Mouse (Mus musculus) myocyte (in vitro differentiated cells): Measurements from ENCODE around the gene Pced1b. TPM values are rescaled to one million over a fixed set of nuclear protein-coding genes. Genes with fewer than 3 reads are reported as not detected.

Source experiments
- H3K27me3 ChIP-seq: one replicate; pipeline ENCODE4 v1.6.1; 2011; ENCODE audit not compliant: control insufficient read depth, insufficient read depth, insufficient read length
- H3K36me3 ChIP-seq: one replicate; pipeline ENCODE4 v1.6.1; 2011; ENCODE audit not compliant: control insufficient read depth, insufficient read depth
- H3K4me2 ChIP-seq: one replicate; pipeline ENCODE4 v1.6.1; 2011; ENCODE audit warnings: low read depth, control low read depth
- H3K4me3 ChIP-seq: one replicate; pipeline ENCODE4 v1.5.1; 2011; ENCODE audit warnings: mild to moderate bottlenecking, control low read depth, moderate library complexity
- H3K79me2 ChIP-seq: one replicate; pipeline ENCODE4 v1.6.1; 2011; ENCODE audit not compliant: control insufficient read depth, insufficient read depth
- H3ac ChIP-seq: one replicate; pipeline ENCODE4 v1.6.1; 2011; ENCODE audit not compliant: control insufficient read depth, insufficient read length
- CEBPB ChIP-seq: IDR thresholded peaks from 2 replicates; pipeline ENCODE4 v1.6.1; 2011; ENCODE audit warnings: mild to moderate bottlenecking, moderate library complexity; ENCODE audit not compliant: poor library complexity, insufficient read depth, severe bottlenecking
- E2F4 ChIP-seq: IDR thresholded peaks from one replicate; pipeline ENCODE4 v1.6.1; 2011; ENCODE audit warnings: mild to moderate bottlenecking, control low read depth, moderate library complexity; ENCODE audit not compliant: insufficient read depth
- MAX ChIP-seq: IDR thresholded peaks from one replicate; pipeline ENCODE4 v1.6.1; 2011; ENCODE audit warnings: low read depth, mild to moderate bottlenecking, control low read depth
- MYOD1 ChIP-seq, 3 experiments: IDR thresholded peaks; one replicate each; pipeline ENCODE4 v1.6.1; 2011; ENCODE audit warnings: control low read depth in 2 of 3, low read depth in 2 of 3, mild to moderate bottlenecking in 2 of 3, moderate library complexity in 1 of 3; ENCODE audit not compliant: insufficient read length in 2 of 3, control insufficient read depth in 1 of 3
- MYOG ChIP-seq, 3 experiments: IDR thresholded peaks; one replicate each; pipeline ENCODE4 v1.6.1; 2011; ENCODE audit warnings: control low read depth in 2 of 3, low read depth in 2 of 3, mild to moderate bottlenecking in 2 of 3; ENCODE audit not compliant: insufficient read length in 2 of 3, control insufficient read depth in 1 of 3, insufficient read depth in 1 of 3
- POLR2A ChIP-seq: IDR thresholded peaks from one replicate; pipeline ENCODE4 v1.6.1; 2011; ENCODE audit warnings: low read depth, mild to moderate bottlenecking, control low read depth, moderate library complexity; ENCODE audit not compliant: insufficient read length
- POLR2AphosphoS2 ChIP-seq: IDR thresholded peaks from one replicate; pipeline ENCODE4 v1.6.1; 2011; ENCODE audit warnings: low read depth, control low read depth; ENCODE audit not compliant: insufficient read length
- REST ChIP-seq: IDR thresholded peaks from one replicate; pipeline ENCODE4 v1.6.1; 2011; ENCODE audit warnings: mild to moderate bottlenecking, control low read depth, moderate library complexity; ENCODE audit not compliant: insufficient read depth, insufficient read length
- SRF ChIP-seq: IDR thresholded peaks from one replicate; pipeline ENCODE4 v1.6.1; 2011; ENCODE audit warnings: low read depth; ENCODE audit not compliant: control insufficient read depth, insufficient read length
- TCF12 ChIP-seq: IDR thresholded peaks from one replicate; pipeline ENCODE4 v1.6.1; 2011; ENCODE audit warnings: mild to moderate bottlenecking, control low read depth; ENCODE audit not compliant: poor library complexity, insufficient read depth, severe bottlenecking
- TCF3 ChIP-seq: IDR thresholded peaks from one replicate; pipeline ENCODE4 v1.6.1; 2011; ENCODE audit warnings: low read depth, control low read depth; ENCODE audit not compliant: insufficient read length
- USF1 ChIP-seq: IDR thresholded peaks from one replicate; pipeline ENCODE4 v1.6.1; 2011; ENCODE audit warnings: low read depth, mild to moderate bottlenecking, control low read depth, moderate library complexity
- polyA plus RNA-seq: library from polyadenylated mRNA; unstranded; fragments of >200 nt; fragmentation: generic; extraction: Trizol; gene quantifications from one replicate; pipeline ENCODE4 v1.2.1, GENCODE M21; 2012; ENCODE audit warnings: missing spikeins

Pced1b gene
- polyA plus RNA-seq, 1 experiment = 0.68 TPM

GRCm38 (mm10) chr15:97234076-97234475 lies 12.8 kb upstream of the Pced1b start:
- TF ChIP-seq CEBPB = no peak
- TF ChIP-seq MYOD1 (IDR thresholded peaks at IDR 0.05; ENCODE audit: control insufficient read depth in 1 of 3, insufficient read length in 2 of 3, low read depth in 2 of 3) = no peak
- no peak for TF ChIP-seq TCF12
- Histone ChIP-seq H3K4me3 (no peak overlapping the region), H3K36me3 (no peaks in the 10 kb centered on the region), H3K27me3 (no peaks in the 10 kb centered on the region), H3K79me2 (no peaks in the 10 kb centered on the region), H3ac (no peak overlapping the region), H3K4me2 (no peak overlapping the region)

DNA sequence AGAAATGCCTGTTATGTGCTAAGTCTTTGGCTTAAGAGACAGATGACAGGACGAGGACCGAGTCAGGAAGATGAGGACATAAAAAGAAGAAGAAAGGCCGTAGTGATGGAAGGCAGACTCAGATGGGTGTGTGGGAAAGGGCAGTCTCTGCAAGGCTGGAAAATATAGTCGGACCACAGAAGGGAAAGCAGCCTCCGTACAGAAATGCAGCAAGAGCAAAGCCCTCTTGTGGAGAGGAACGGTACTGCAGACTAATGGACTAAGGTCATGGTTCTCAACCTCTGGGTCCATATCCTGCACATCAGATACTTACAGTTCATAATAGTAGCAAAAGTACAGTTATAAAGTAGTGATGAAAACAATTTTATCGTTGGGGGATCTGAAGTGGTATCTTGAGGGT lies 11.7 kb upstream of the Pced1b start:
- Histone ChIP-seq H3K27me3 (no peaks in the 10 kb centered on the region), H3ac (no peak overlapping the region), H3K79me2 (no peaks in the 10 kb centered on the region), H3K36me3 (no peaks in the 10 kb centered on the region), H3K4me2 (no peak overlapping the region), H3K4me3 (no peak overlapping the region)
- TF ChIP-seq REST (no peak), SRF (no peak), USF1 (no peak), MAX (no peak), MYOD1 (IDR thresholded peaks at IDR 0.05; ENCODE audit: control insufficient read depth in 1 of 3, insufficient read length in 2 of 3, low read depth in 2 of 3) (no peak), TCF12 (no peak), POLR2AphosphoS2 (no peak), POLR2A (no peak), MYOG (IDR thresholded peaks at IDR 0.05; ENCODE audit: control insufficient read depth in 1 of 3, insufficient read depth in 1 of 3, insufficient read length in 2 of 3, low read depth in 2 of 3) (no peak), E2F4 (no peak), TCF3 (no peak), CEBPB (no peak)

GRCm38 (mm10) chr15:97236943-97237342 lies 10.0 kb upstream of the Pced1b start:
- Histone ChIP-seq H3ac (no peak overlapping the region), H3K79me2 (no peaks in the 10 kb centered on the region), H3K4me3 (no peak overlapping the region), H3K27me3 (no peaks in the 10 kb centered on the region), H3K4me2 (no peak overlapping the region), H3K36me3 (no peaks in the 10 kb centered on the region)
- TF ChIP-seq POLR2A (no peak), MYOG (IDR thresholded peaks at IDR 0.05; ENCODE audit: control insufficient read depth in 1 of 3, insufficient read depth in 1 of 3, insufficient read length in 2 of 3, low read depth in 2 of 3) (no peak), CEBPB (no peak), SRF (no peak), TCF12 (no peak), MYOD1 (IDR thresholded peaks at IDR 0.05; ENCODE audit: control insufficient read depth in 1 of 3, insufficient read length in 2 of 3, low read depth in 2 of 3) (no peak), USF1 (no peak), TCF3 (no peak), E2F4 (no peak), POLR2AphosphoS2 (no peak), REST (no peak), MAX (no peak)

DNA sequence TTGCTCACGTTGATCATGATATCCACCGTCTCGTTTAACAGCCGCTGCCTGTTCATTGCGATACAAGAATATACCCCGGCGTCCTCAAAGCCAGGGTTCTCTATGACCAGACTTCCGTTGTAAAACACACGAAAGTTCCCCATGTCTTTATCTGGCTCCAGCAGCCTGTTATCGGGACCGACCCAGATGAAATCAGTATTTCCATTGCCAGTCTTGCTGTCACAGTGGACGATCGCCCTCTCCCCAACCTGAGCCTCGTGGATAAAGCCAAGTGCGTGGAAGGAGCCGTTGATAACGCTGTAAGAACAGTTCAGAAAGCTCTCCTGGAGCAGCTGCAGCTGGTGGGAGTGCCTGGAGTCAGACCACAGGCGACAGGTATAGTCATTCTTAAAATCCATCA lies 1.5 kb upstream of the Pced1b start:
- no peak overlapping the region for H3K4me2 ChIP-seq
- H3K36me3 ChIP-seq = no peaks in the 10 kb centered on the region
- H3K27me3 ChIP-seq = peaks cover 8% of the 10 kb centered on the region
- H3K4me3 ChIP-seq = no peak overlapping the region
- no peak overlapping the region for H3ac ChIP-seq
- no peaks in the 10 kb centered on the region for H3K79me2 ChIP-seq
- no peak for TF ChIP-seq USF1
- TF ChIP-seq TCF12 = no peak
- TF ChIP-seq E2F4 = no peak
- no peak for TF ChIP-seq MYOD1 (IDR thresholded peaks at IDR 0.05; ENCODE audit: control insufficient read depth in 1 of 3, insufficient read length in 2 of 3, low read depth in 2 of 3)
- no peak for TF ChIP-seq SRF
- no peak for TF ChIP-seq REST
- no peak for TF ChIP-seq CEBPB
- no peak for TF ChIP-seq TCF3
- no peak for TF ChIP-seq MYOG (IDR thresholded peaks at IDR 0.05; ENCODE audit: control insufficient read depth in 1 of 3, insufficient read depth in 1 of 3, insufficient read length in 2 of 3, low read depth in 2 of 3)
- TF ChIP-seq MAX = no peak
- TF ChIP-seq POLR2AphosphoS2 = no peak
- TF ChIP-seq POLR2A = no peak

DNA sequence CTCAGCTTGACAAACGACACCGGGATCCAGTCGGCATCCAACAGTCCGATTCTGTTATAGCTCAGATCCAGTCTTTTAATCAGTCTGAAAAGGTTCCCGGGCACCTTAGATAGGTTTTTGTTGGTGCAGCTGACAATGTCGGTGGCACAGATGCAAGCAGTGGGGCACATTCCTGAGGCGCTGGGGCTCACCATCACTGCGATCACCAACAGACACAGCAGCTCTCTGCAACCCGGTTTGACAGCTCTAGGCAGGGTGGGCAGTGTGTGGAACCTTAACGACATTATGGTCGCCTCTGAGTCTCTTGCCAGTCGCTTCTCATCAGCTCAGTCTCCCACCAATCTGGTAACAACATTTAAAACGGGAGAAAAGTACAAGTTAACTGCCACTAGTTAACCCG lies 651 bp upstream of the Pced1b start:
- Histone ChIP-seq H3ac (no peak overlapping the region), H3K4me2 (no peak overlapping the region), H3K4me3 (no peak overlapping the region), H3K36me3 (no peaks in the 10 kb centered on the region), H3K27me3 (peaks cover 8% of the 10 kb centered on the region), H3K79me2 (no peaks in the 10 kb centered on the region)
- TF ChIP-seq SRF (no peak), POLR2AphosphoS2 (no peak), MAX (no peak), POLR2A (no peak), E2F4 (no peak), MYOD1 (IDR thresholded peaks at IDR 0.05; ENCODE audit: control insufficient read depth in 1 of 3, insufficient read length in 2 of 3, low read depth in 2 of 3) (no peak), REST (no peak), TCF3 (no peak), MYOG (IDR thresholded peaks at IDR 0.05; ENCODE audit: control insufficient read depth in 1 of 3, insufficient read depth in 1 of 3, insufficient read length in 2 of 3, low read depth in 2 of 3) (no peak), TCF12 (no peak), USF1 (no peak)
